Mouse (Mus musculus) CH12.LX (cell line): ENCODE results near the gene Gm49387. TPM values are rescaled to one million over a fixed set of nuclear protein-coding genes. Genes with fewer than 3 reads are reported as not detected.

Experiments used
- DNase-seq: peaks from one replicate; pipeline ENCODE4 v3.0.0-alpha.2; 2013; ENCODE audit errors: extremely low read depth
- H3K27ac ChIP-seq: 2 replicates; pipeline ENCODE4 v1.5.1; 2012; ENCODE audit warnings: low read depth, mild to moderate bottlenecking, control low read depth, moderate library complexity; ENCODE audit not compliant: insufficient read depth
- H3K27me3 ChIP-seq: replicated peaks from 2 replicates; pipeline ENCODE3; 2012; ENCODE audit warnings: inconsistent platforms
- H3K36me3 ChIP-seq, 2 experiments: replicated peaks in 1 of 2; 2 replicates each; pipeline versions ENCODE3 to v1.6.1; 2012; ENCODE audit warnings: inconsistent platforms in 1 of 2, low read length in 1 of 2, mild to moderate bottlenecking in 1 of 2, mixed read lengths in 1 of 2, moderate library complexity in 1 of 2; ENCODE audit not compliant: control insufficient read depth in 1 of 2, insufficient read depth in 1 of 2
- H3K4me1 ChIP-seq, 2 experiments: 2 replicates each; pipeline ENCODE4 v1.6.1; 2012; ENCODE audit warnings: inconsistent platforms in 1 of 2, moderate library complexity in 1 of 2; ENCODE audit not compliant: insufficient read depth in 2 of 2, control insufficient read depth in 1 of 2
- H3K4me2 ChIP-seq: 2 replicates; pipeline ENCODE4 v1.6.1; 2012; ENCODE audit warnings: low read depth, mild to moderate bottlenecking, control low read depth; ENCODE audit not compliant: poor library complexity, insufficient read depth, severe bottlenecking
- H3K4me3 ChIP-seq, 3 experiments: fragments of 150-350 bp in 1 of 3; sonication (generic) in 1 of 3; replicated peaks in 1 of 3; 2 replicates each; pipeline versions ENCODE3 to v1.5.1; 2011 to 2012; ENCODE audit warnings: low read depth in 2 of 3, low read length in 2 of 3, mild to moderate bottlenecking in 2 of 3, moderate library complexity in 2 of 3, control low read depth in 1 of 3, improper control_type of control experiment in 1 of 3, inconsistent platforms in 1 of 3, mixed read lengths in 1 of 3; ENCODE audit not compliant: poor library complexity in 1 of 3
- H3K79me2 ChIP-seq: replicated peaks from 2 replicates; pipeline ENCODE4 v1.6.1; 2012; ENCODE audit warnings: mild to moderate bottlenecking, moderate library complexity; ENCODE audit not compliant: control insufficient read depth, poor library complexity, insufficient read depth, severe bottlenecking; ENCODE audit errors: extremely low read depth
- H3K9ac ChIP-seq: 2 replicates; pipeline ENCODE4 v1.6.1; 2012; ENCODE audit warnings: low read depth, mild to moderate bottlenecking, control low read depth, moderate library complexity; ENCODE audit not compliant: insufficient read depth
- H3K9me3 ChIP-seq: replicated peaks from 2 replicates; pipeline ENCODE3; 2012; ENCODE audit warnings: low read length, inconsistent platforms, mixed read lengths
- BHLHE40 ChIP-seq: IDR thresholded peaks from 2 replicates; pipeline ENCODE4 v1.6.1; 2011; ENCODE audit warnings: mild to moderate bottlenecking, low read depth, low read length, improper control_type of control experiment
- CHD1 ChIP-seq: IDR thresholded peaks from 2 replicates; pipeline ENCODE4 v1.6.1; 2012; ENCODE audit warnings: low read depth, low read length, improper control_type of control experiment, inconsistent platforms
- E2F4 ChIP-seq: IDR thresholded peaks from 2 replicates; pipeline ENCODE4 v1.6.1; 2011; ENCODE audit warnings: low read depth, low read length, improper control_type of control experiment; ENCODE audit not compliant: insufficient replicate concordance
- ELF1 ChIP-seq: IDR thresholded peaks from 2 replicates; pipeline ENCODE4 v1.6.1; 2014; ENCODE audit warnings: low read depth, mild to moderate bottlenecking, inconsistent platforms, low read length, improper control_type of control experiment
- EP300 ChIP-seq: IDR thresholded peaks from 2 replicates; pipeline ENCODE4 v1.6.1; 2011; ENCODE audit warnings: low read length, improper control_type of control experiment
- ETS1 ChIP-seq: conservative IDR thresholded peaks from 2 replicates; pipeline ENCODE4 v1.6.1; 2012; ENCODE audit warnings: low read depth, mild to moderate bottlenecking, inconsistent platforms, low read length, improper control_type of control experiment, moderate library complexity
- GABPA ChIP-seq: IDR thresholded peaks from 2 replicates; pipeline ENCODE4 v1.6.1; 2012; ENCODE audit warnings: low read depth, low read length, improper control_type of control experiment, inconsistent platforms; ENCODE audit not compliant: insufficient replicate concordance
- IRF4 ChIP-seq: IDR thresholded peaks from 2 replicates; pipeline ENCODE4 v1.6.1; 2014; ENCODE audit warnings: low read depth, mild to moderate bottlenecking, inconsistent platforms, low read length, improper control_type of control experiment
- KAT2A ChIP-seq: IDR thresholded peaks from 2 replicates; pipeline ENCODE4 v1.6.1; 2012; ENCODE audit warnings: low read length, improper control_type of control experiment, inconsistent platforms; ENCODE audit not compliant: insufficient replicate concordance
- MAFK ChIP-seq: IDR thresholded peaks from 2 replicates; pipeline ENCODE4 v1.6.1; 2011; ENCODE audit warnings: low read length, improper control_type of control experiment; ENCODE audit not compliant: insufficient replicate concordance
- MAX ChIP-seq: IDR thresholded peaks from 2 replicates; pipeline ENCODE4 v1.6.1; 2011; ENCODE audit warnings: low read length, improper control_type of control experiment
- MAZ ChIP-seq: IDR thresholded peaks from 2 replicates; pipeline ENCODE4 v1.6.1; 2012; ENCODE audit warnings: low read depth, mild to moderate bottlenecking, inconsistent platforms, low read length, improper control_type of control experiment, moderate library complexity
- MEF2A ChIP-seq: IDR thresholded peaks from 2 replicates; pipeline ENCODE4 v1.6.1; 2014; ENCODE audit warnings: low read depth, mild to moderate bottlenecking, inconsistent platforms, low read length, improper control_type of control experiment, borderline replicate concordance
- MXI1 ChIP-seq: IDR thresholded peaks from 2 replicates; pipeline ENCODE4 v1.6.1; 2011; ENCODE audit warnings: mild to moderate bottlenecking, low read depth, low read length, improper control_type of control experiment
- MYC ChIP-seq: IDR thresholded peaks from 2 replicates; pipeline ENCODE4 v1.6.1; 2011; ENCODE audit warnings: low read depth, mild to moderate bottlenecking, improper control_type of control experiment, low read length
- NELFE ChIP-seq: IDR thresholded peaks from 2 replicates; pipeline ENCODE4 v1.6.1; 2011; ENCODE audit warnings: low read depth, low read length, improper control_type of control experiment
- NRF1 ChIP-seq: IDR thresholded peaks from 2 replicates; pipeline ENCODE4 v1.6.1; 2014; ENCODE audit warnings: low read depth, mild to moderate bottlenecking, inconsistent platforms, low read length, improper control_type of control experiment, moderate library complexity
- SIN3A ChIP-seq: IDR thresholded peaks from 2 replicates; pipeline ENCODE4 v1.6.1; 2012; ENCODE audit warnings: low read length, improper control_type of control experiment, inconsistent platforms
- SMC3 ChIP-seq: IDR thresholded peaks from 2 replicates; pipeline ENCODE4 v1.6.1; 2011; ENCODE audit warnings: low read depth, low read length, improper control_type of control experiment
- TCF12 ChIP-seq: IDR thresholded peaks from 2 replicates; pipeline ENCODE4 v1.6.1; 2014; ENCODE audit warnings: low read depth, mild to moderate bottlenecking, inconsistent platforms, low read length, improper control_type of control experiment
- UBTF ChIP-seq: IDR thresholded peaks from 2 replicates; pipeline ENCODE4 v1.6.1; 2012; ENCODE audit warnings: low read depth, mild to moderate bottlenecking, inconsistent platforms, low read length, improper control_type of control experiment, moderate library complexity
- USF1 ChIP-seq: IDR thresholded peaks from 2 replicates; pipeline ENCODE4 v1.6.1; 2014; ENCODE audit warnings: low read depth, mild to moderate bottlenecking, inconsistent platforms, low read length, improper control_type of control experiment
- USF2 ChIP-seq: conservative IDR thresholded peaks from 2 replicates; pipeline ENCODE4 v1.6.1; 2011; ENCODE audit warnings: low read depth, low read length, improper control_type of control experiment
- ZC3H11A ChIP-seq: IDR thresholded peaks from 2 replicates; pipeline ENCODE4 v1.6.1; 2012; ENCODE audit warnings: low read depth, mild to moderate bottlenecking, inconsistent platforms, low read length, improper control_type of control experiment
- ZMIZ1 ChIP-seq: IDR thresholded peaks from 2 replicates; pipeline ENCODE4 v1.6.1; 2012; ENCODE audit warnings: low read depth, mild to moderate bottlenecking, inconsistent platforms, low read length, improper control_type of control experiment
- ZNF384 ChIP-seq: IDR thresholded peaks from 2 replicates; pipeline ENCODE4 v1.6.1; 2012; ENCODE audit warnings: low read depth, low read length, improper control_type of control experiment, inconsistent platforms
- dilution Hi-C: fragments of 300-500 bp; cut with MboI; formaldehyde crosslinking; loops from 2 replicates; pipeline ENCODE4 v1.14.3; 2020; ENCODE audit warnings: low sequenced_read_pairs; ENCODE audit not compliant: extremely low pct_unique_long_range_greater_than_20kb, extremely low pct_ligation_motif_present
- in situ Hi-C: fragments of 300-500 bp; cut with MboI; formaldehyde crosslinking; loops from 3 replicates; pipeline ENCODE4 v1.14.3; 2019; ENCODE audit warnings: low sequenced_read_pairs, low pct_ligation_motif_present, low pct_unique_long_range_greater_than_20kb, mixed read lengths
- polyA plus RNA-seq: library from polyadenylated mRNA; unstranded; fragments of >175 nt; gene quantifications from 2 replicates; pipeline ENCODE4 v1.2.1, GENCODE M21; 2012; ENCODE audit warnings: low read depth; ENCODE audit not compliant: insufficient read length
- total RNA-seq, 2 experiments: library from RNA; depleted of rRNA; stranded (reverse); fragments of 300-350 nt in 1 of 2; fragments of >200 nt in 1 of 2; gene quantifications; 2 replicates each; pipeline ENCODE4 v1.2.3; 2012 to 2014

Gm49387 gene
- total and polyA plus RNA-seq, 3 experiments = 0.71 TPM; not detected in 2

DNA sequence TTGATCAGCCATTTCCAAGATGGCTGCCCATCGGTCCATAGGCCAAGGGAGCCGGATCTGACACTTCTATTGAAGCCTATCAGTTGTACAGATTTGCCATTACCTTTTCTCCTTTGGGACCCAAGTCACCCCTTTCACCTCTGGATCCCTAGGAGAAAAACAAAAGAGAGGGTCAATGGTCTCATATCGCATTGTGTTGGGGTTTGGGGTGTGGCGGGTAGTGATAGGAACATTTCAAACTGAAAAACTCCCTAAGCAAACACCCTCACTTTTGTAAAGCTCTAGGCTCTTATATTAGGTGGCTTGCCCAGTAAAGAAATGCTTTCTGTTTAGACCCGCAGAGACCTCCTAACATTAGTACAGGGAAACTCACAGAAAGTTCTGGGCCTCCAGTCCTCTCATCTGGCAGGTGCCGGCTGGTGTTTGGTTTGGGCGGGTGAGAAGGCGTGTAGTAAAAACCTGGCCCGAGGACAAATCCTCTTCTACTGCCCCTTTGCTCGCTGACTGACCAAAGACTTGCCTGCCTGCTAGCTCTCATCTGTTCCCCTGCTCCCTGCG is 96.7 kb downstream of the Gm49387 start:
- Histone ChIP-seq H3K4me2 (no peak overlapping the region), H3K4me3 (no peak overlapping the region), H3K4me1 (peaks cover 9 to 24% of the 10 kb centered on the region in 2 experiments), H3K27ac (no peak overlapping the region), H3K36me3 (no peaks in the 10 kb centered on the region), H3K79me2 (no peaks in the 10 kb centered on the region), H3K27me3 (no peaks in the 10 kb centered on the region), H3K9me3 (no peaks in the 10 kb centered on the region), H3K9ac (no peak overlapping the region)
- TF ChIP-seq GABPA (no peak), NELFE (no peak), USF1 (no peak), ZMIZ1 (no peak), MAZ (no peak), SIN3A (no peak), IRF4 (no peak)
- in situ Hi-C loops (no loop called here), dilution Hi-C loops (no loop called here)
- DNase-seq = no peak

- peak overlapping the region; percentile 22; the same call in 1 of the 2 replicates for H3K27ac ChIP-seq
- H3K79me2 ChIP-seq = no peaks in the 10 kb centered on the region
- dilution Hi-C loops (no loop called here), in situ Hi-C loops (no loop called here)
- DNase-seq = peak; percentile 83
- no peaks in the 10 kb centered on the region for H3K27me3 ChIP-seq
- H3K4me2 ChIP-seq = no peak overlapping the region
- H3K9me3 ChIP-seq = no peaks in the 10 kb centered on the region
- H3K36me3 ChIP-seq = no peaks in the 10 kb centered on the region
- H3K4me1 ChIP-seq = peaks cover 34 to 68% of the 10 kb centered on the region in 2 experiments
- H3K9ac ChIP-seq = no peak overlapping the region
- peak; percentile 29; the same call in 1 of the 2 replicates for TF ChIP-seq TCF12
- peak; percentile 43 for TF ChIP-seq MAX
- no peak for TF ChIP-seq ZC3H11A
- TF ChIP-seq USF1 = no peak
- TF ChIP-seq SIN3A = no peak
- TF ChIP-seq MAFK = peak; percentile 23; the same call in 1 of the 2 replicates
- peak; percentile 59 for TF ChIP-seq MEF2A
- TF ChIP-seq BHLHE40 = peak; percentile 28; the same call in 1 of the 2 replicates
- TF ChIP-seq SMC3 = 0 out of 2 replicates have a peak, but pooled peaks have one; percentile 5
- TF ChIP-seq ELF1 = no peak
- no peak for TF ChIP-seq UBTF
- no peak for TF ChIP-seq CHD1
- TF ChIP-seq USF2 = no peak
- TF ChIP-seq E2F4 = no peak
- no peak for TF ChIP-seq NRF1
- peak; percentile 75 for TF ChIP-seq EP300
- no peak for TF ChIP-seq GABPA
- TF ChIP-seq KAT2A = no peak
- TF ChIP-seq ETS1 = peak; percentile 46; the same call in 1 of the 2 replicates
- TF ChIP-seq MAZ = no peak
- no peak for TF ChIP-seq ZNF384
- TF ChIP-seq ZMIZ1 = no peak
- TF ChIP-seq MXI1 = 0 out of 2 replicates have a peak, but pooled peaks have one; percentile 30
- no peak for TF ChIP-seq IRF4
- peak; percentile 33; the same call in 1 of the 2 replicates for TF ChIP-seq MYC
- no peak overlapping the region for H3K4me3 ChIP-seq
Observed at GRCm38 (mm10) chr14:31537298-31537697, 103.4 kb downstream of the Gm49387 start.
